Comparison of ENCODE assay signal across 14 mouse cellular contexts in the genomic region with DNA sequence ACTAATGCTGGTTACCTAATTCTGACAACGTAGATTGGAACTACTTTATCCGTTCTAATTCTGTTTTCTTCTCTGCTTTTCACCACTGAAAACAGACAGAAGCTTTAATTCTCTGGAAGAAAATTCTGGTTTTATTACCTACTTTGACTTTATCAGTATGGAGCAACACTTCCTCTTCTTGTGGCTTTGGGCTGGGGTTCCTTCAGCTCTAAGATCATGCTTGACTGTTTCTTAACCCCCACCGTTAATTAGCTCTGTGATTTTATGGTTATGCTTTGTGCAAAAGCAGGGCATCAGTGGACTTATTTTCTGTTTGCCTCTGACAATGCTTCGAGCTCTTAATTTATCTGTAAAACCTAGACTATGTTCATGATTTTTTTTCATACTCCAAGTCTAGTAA.
"Had no signal": no experiment of that assay in that cellular context is flagged by ENCODE, and none has a peak within 500 bp of the region (broad histone marks: within the 10 kb centered on the region; RNA-seq: fewer than 3 reads in every experiment).

No protein-coding gene starts in this region.

- ATAC-seq: midbrain, embryonic 13.5 days; midbrain, embryonic 15.5 days had no signal

- DNase-seq: lung, adult 18-20 months; lung, embryonic 14.5 days; lung, postnatal 10 days; lung, postnatal 4 days; retina, postnatal 1 day; right cerebral cortex, adult 18-20 months; right cerebral cortex, postnatal 25 days; right cerebral cortex, postnatal 4 days; spleen, adult 18-20 months; thymus, adult 18-20 months; thymus, postnatal 14 days; thymus, postnatal 36 days had no signal
